Mouse (Mus musculus): ENCODE measurements around the gene Klk15. TPM values are rescaled to one million over a fixed set of nuclear protein-coding genes. Genes with fewer than 3 reads are reported as not detected.

Klk15 gene
- not detected for total RNA-seq (2023)

GRCm38 (mm10) chr7:43933440-43933839 lies at the start of gene Klk15:
Gene Klk15, plus strand, starts transcription at chr7:43933740.

DNA sequence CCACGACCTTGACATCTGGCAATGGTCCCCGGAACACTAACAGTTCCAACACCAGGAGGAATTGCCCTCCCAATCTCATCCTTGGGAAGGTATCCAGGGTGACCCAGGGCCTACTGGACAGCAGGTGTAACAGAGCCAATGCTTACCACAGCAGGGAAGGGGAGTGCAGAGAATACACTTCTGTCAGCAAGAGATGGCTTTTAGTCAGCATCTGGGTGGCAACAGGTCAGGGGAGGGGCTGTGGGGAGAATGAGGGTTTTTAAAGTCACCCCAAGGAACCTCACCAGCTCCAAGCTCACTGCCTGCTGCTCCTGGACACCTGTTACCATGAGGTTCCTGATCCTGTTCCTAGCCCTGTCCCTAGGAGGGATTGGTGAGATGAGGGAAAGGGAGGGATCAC lies 16.8 kb downstream of the Klk15 start, which contains the start of gene Klk1b8:
Klk1b8 (plus strand) TSS at position 301 of the 400 bp plus-strand sequence.

GRCm38 (mm10) chr7:43966451-43966850 lies 32.9 kb downstream of the Klk15 start, which contains the start of gene Klk1b1:
Gene Klk1b1, plus strand, starts transcription at chr7:43966751.

GRCm38 (mm10) chr7:43975761-43976160 lies 42.2 kb downstream of the Klk15 start, which contains the start of gene Klk1b9:
Gene Klk1b9, plus strand, starts transcription at chr7:43976061.

Other genes with a start within 250 kb of the Klk15 start
- gene Klk14, start 243.3 kb upstream of the Klk15 start, total RNA-seq (2023): not detected
- gene Klk13, start 221.2 kb upstream of the Klk15 start, total RNA-seq (2023): not detected
- not detected for gene Klk12, start 164.8 kb upstream of the Klk15 start, total RNA-seq (2023)
- gene Klk11, start 159.1 kb upstream of the Klk15 start, total RNA-seq (2023): not detected
- not detected for gene Klk10, start 152.7 kb upstream of the Klk15 start, total RNA-seq (2023)
- gene Klk9, start 141.8 kb upstream of the Klk15 start, total RNA-seq (2023): not detected
- 230 TPM for gene Klk8, start 136.2 kb upstream of the Klk15 start, total RNA-seq (2023)
- gene Klk7, start 122.4 kb upstream of the Klk15 start, total RNA-seq (2023): 1.2 TPM
- gene Klk6, start 109.2 kb upstream of the Klk15 start, total RNA-seq (2023): not detected
- not detected for gene Klk5, start 91.8 kb upstream of the Klk15 start, total RNA-seq (2023)
- gene Klk4, start 52.6 kb upstream of the Klk15 start, total RNA-seq (2023): not detected
- gene Klk1b8, start 16.9 kb downstream of the Klk15 start, total RNA-seq (2023): not detected
- gene Klk1b1, start 33.0 kb downstream of the Klk15 start, total RNA-seq (2023): not detected
- gene Klk1b9, start 42.3 kb downstream of the Klk15 start, total RNA-seq (2023): not detected
- gene Klk1b11, start 62.1 kb downstream of the Klk15 start, total RNA-seq (2023): not detected
- gene Klk1b26, start 78.4 kb downstream of the Klk15 start, total RNA-seq (2023): not detected
- gene Klk1b27, start 118.5 kb downstream of the Klk15 start, total RNA-seq (2023): not detected
- not detected for gene Klk1b21, start 168.6 kb downstream of the Klk15 start, total RNA-seq (2023)
- gene Klk1b22, start 178.9 kb downstream of the Klk15 start, total RNA-seq (2023): not detected
- not detected for gene Klk1b16, start 203.0 kb downstream of the Klk15 start, total RNA-seq (2023)

Measured in CD8-positive naive resting alpha-beta T cell, adult 57 days (primary cell).